Mouse (Mus musculus): ENCODE data around the gene Enpp7. TPM values are rescaled to one million over a fixed set of nuclear protein-coding genes. Genes with fewer than 3 reads are reported as not detected.
A peak's percentile ranks its signal among the peaks of the same experiment; 100 is the strongest.

Gene Enpp7
- polyA plus RNA-seq, 1 experiment from 2014 or later: not detected

DNA sequence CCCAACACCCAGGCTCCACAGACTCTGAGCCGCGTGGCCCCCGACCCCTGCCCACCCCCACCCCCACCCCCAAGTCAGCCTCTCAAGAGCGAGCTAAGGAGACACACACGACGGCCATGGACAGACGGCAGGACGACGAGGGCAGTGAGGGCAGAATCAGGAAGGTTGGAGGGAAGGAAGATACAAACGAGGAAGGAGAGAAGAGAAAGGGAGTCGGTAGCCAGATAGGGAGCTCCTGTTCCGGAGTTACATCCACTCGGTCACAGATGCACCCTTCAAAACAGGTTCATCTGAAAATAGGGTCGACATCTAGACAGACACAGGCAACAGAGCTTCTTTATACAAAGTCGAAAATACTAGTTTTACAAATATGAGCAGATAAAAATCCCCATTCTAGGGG lies 48.5 kb downstream of the Enpp7 start:
- Histone ChIP-seq H3K27ac (no peak overlapping the region), H3K36me3 (ENCODE audit: inconsistent target) (peaks cover 6% of the 10 kb centered on the region; the same call in 1 of the 2 replicates), H3K4me3 (ENCODE audit: inconsistent target) (no peak overlapping the region), H3K79me2 (ENCODE audit: inconsistent target) (no peaks in the 10 kb centered on the region)
- 6% methylated on average over 14 of the region's 15 CpGs for WGBS (ENCODE audit: missing documents)

- WGBS (ENCODE audit: missing documents): 43% methylated on average over 52 of the region's 57 CpGs
These were observed 49.2 kb downstream of the Enpp7 start for GRCm38 (mm10) chr11:119036934-119037779.

GRCm38 (mm10) chr11:119037780-119038401 lies 49.9 kb downstream of the Enpp7 start:
- H3K27ac ChIP-seq: no peak overlapping the region
- WGBS (ENCODE audit: missing documents): 92% methylated on average over 9 of the region's 18 CpGs
- H3K36me3 ChIP-seq (ENCODE audit: inconsistent target): peaks cover 6% of the 10 kb centered on the region; the same call in 1 of the 2 replicates
- no peaks in the 10 kb centered on the region for H3K79me2 ChIP-seq (ENCODE audit: inconsistent target)
- no peak overlapping the region for H3K4me3 ChIP-seq (ENCODE audit: inconsistent target)

More at GRCm38 (mm10) chr11:119036934-119037779, 49.2 kb downstream of the Enpp7 start:
- Histone ChIP-seq H3K36me3 (ENCODE audit: inconsistent target) (peaks cover 6% of the 10 kb centered on the region; the same call in 1 of the 2 replicates), H3K79me2 (ENCODE audit: inconsistent target) (no peaks in the 10 kb centered on the region), H3K27ac (no peak overlapping the region), H3K4me3 (ENCODE audit: inconsistent target) (no peak overlapping the region)

DNA sequence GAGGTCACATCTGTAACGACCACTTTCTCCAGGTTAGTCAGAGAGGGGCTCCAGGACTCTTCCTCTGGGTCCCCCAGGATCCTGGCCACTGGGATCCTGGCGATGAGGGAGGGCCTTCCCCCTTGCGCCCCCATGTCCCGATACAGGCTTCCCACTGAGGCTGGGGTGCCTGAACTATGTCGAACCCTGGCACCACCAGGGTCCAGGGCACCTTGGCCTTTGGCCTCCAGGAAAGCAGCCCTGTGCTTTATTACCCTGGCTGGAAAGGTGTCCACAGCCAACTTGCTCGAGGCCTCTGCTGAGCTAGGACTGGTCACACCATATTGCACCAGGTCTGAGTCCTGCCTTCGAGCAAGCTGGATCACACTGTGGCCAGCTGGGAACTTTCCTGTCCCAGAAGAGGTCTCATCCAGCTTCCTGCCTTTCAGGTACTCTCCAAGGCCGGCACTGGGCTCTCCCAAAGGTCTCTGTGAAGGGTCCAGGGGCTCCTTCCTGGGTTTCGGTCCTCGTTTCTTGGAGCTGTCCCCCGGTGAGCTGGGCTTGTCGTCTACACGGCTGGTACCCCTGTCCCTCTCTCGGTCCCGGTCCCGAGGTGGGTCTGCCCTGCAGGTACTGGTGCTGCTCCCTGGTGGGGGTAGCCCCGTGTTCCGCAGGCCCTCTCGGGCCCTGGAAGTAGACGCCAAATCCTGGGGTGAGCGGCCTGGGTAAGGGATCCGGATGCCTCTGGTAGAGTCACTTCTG lies 50.9 kb downstream of the Enpp7 start:
- WGBS (ENCODE audit: missing documents): 95% methylated on average over 21 of the region's 22 CpGs
- Histone ChIP-seq H3K36me3 (ENCODE audit: inconsistent target) (peaks cover 6% of the 10 kb centered on the region; the same call in 1 of the 2 replicates), H3K27ac (no peak overlapping the region), H3K79me2 (ENCODE audit: inconsistent target) (no peaks in the 10 kb centered on the region), H3K4me3 (ENCODE audit: inconsistent target) (no peak overlapping the region)

DNA sequence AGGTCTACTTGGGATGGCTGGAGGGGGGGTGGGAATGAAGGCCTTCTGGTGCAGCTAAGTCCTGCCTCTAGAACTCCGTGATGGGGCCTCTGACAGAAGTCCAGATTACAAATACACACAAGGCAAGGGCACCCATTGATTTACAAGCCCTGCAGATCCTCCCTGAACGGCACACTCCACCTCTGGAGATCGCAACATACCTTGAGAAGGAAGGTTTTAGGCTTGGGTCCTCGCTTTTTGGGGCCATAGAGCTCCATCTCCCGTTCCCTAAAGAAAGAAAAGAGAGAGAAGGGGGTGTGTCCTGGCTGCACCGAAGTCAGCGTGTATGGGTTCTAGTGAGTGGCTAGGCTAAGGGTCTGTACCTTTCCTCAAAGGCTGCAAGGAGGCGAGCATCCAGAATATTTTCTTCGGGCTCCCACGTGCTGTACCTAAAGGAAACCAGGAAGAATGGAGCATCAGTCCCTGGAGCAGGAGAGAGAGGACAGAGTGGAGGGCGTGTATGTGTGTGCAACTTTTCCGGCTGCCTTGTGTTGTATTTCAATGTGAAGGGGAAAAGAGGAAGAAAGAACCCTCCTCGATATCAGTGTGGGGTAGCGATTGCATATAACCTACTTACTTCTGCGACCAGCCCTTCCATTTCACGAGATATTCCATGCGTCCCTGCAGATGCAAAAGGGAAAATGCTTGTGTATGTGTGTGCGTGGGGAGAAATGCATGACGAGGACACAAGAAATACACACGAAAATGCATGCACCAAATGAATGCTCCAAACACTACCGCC lies 51.9 kb downstream of the Enpp7 start:
- peaks cover 6% of the 10 kb centered on the region; the same call in 1 of the 2 replicates for H3K36me3 ChIP-seq (ENCODE audit: inconsistent target)
- WGBS (ENCODE audit: missing documents): 19% methylated on average over 19 of the region's 21 CpGs
- peak overlapping the region; percentile 55 for H3K4me3 ChIP-seq (ENCODE audit: inconsistent target)
- no peak overlapping the region for H3K27ac ChIP-seq
- no peaks in the 10 kb centered on the region for H3K79me2 ChIP-seq (ENCODE audit: inconsistent target)

- WGBS (ENCODE audit: missing documents): 1% methylated on average over 56 of the region's 63 CpGs
- peaks cover 6% of the 10 kb centered on the region; the same call in 1 of the 2 replicates for H3K36me3 ChIP-seq (ENCODE audit: inconsistent target)
- H3K27ac ChIP-seq: no peak within 1 kb of the TSS
- H3K79me2 ChIP-seq (ENCODE audit: inconsistent target): no peaks in the 10 kb centered on the region
- H3K4me3 ChIP-seq (ENCODE audit: inconsistent target): peak within 1 kb of the TSS; percentile 55
These were observed 52.8 kb downstream of the Enpp7 start, which contains the start of gene Cbx8 for GRCm38 (mm10) chr11:119040600-119041324. Gene Cbx8, minus strand, starts transcription at chr11:119040969.

DNA sequence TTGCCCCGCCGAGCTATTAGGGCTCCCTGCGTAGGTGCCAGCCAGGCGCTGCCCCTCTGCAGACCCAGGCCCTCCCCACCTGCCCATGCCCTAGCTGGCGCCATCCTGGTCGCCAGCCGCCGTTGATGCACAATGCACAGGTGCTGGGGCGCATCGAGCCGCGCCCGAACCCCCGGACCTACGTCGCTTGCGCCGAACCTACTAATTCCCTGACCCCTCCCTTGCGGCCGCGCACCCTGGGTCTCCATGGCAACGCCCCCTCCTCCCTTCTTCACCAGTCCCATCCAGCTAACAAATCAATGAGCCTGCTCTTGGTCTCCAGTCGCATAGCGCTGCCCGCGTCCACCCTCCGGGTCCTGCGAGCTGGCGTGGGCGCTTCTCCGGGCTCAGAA lies 53.3 kb downstream of the Enpp7 start:
- H3K36me3 ChIP-seq (ENCODE audit: inconsistent target): peaks cover 6% of the 10 kb centered on the region; the same call in 1 of the 2 replicates
- H3K4me3 ChIP-seq (ENCODE audit: inconsistent target): no peak overlapping the region; the same call in 1 of the 2 replicates
- H3K27ac ChIP-seq: no peak overlapping the region
- WGBS (ENCODE audit: missing documents): under 1% methylated on average over 31 of the region's 31 CpGs
- no peaks in the 10 kb centered on the region for H3K79me2 ChIP-seq (ENCODE audit: inconsistent target)

DNA sequence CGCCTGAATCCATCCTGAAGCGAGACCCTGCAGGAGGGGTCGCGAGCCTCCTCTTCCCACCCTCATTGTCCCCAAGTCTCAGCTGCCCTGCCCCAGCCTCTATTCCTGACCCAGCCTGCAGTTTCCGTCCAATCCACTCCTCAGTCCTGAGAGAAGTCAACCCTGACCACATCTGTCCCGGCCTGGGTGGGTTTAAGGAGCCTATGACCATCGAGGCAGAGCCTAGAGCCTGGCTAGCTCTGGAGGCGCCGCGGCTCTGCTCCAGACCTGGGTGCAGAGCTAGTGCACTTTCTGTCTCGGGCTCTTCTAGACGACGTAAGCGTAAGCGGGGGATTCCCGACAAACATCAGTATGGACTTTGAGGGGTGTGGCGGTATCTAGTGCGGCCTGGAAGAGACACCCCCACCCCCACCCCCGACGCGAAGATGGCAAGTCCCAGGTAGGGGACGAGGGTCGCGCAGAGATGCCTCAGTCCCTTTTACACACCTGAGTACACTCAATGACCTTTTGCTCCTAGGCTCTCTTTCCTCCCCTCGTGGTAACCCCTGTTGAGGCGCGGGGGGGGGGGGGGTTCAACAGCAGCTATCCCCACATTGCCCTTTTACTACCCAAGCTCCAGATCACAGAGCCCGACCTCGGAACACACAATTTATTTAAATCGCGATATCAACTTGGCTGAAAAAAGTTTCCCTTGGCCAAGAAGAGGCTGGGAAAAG lies 53.9 kb downstream of the Enpp7 start:
- Histone ChIP-seq H3K79me2 (ENCODE audit: inconsistent target) (no peaks in the 10 kb centered on the region), H3K36me3 (ENCODE audit: inconsistent target) (peaks cover 6% of the 10 kb centered on the region; the same call in 1 of the 2 replicates), H3K4me3 (ENCODE audit: inconsistent target) (no peak overlapping the region), H3K27ac (no peak overlapping the region)
- WGBS (ENCODE audit: missing documents): 5% methylated on average over 27 of the region's 31 CpGs

Other genes starting within 250 kb of the Enpp7 start
- gene Rbfox3, start 76.6 kb upstream of the Enpp7 start, polyA plus RNA-seq (2018): not detected in 3 replicates
- 1.3 to 1.8 TPM (median 1.5 TPM) in 3 replicates for gene Cbx2, start 34.8 kb downstream of the Enpp7 start, polyA plus RNA-seq (2018)
- gene Cbx8, start 52.8 kb downstream of the Enpp7 start, polyA plus RNA-seq (2018): 3.4 to 4.0 TPM (median 3.6 TPM) in 3 replicates
- gene Cbx4, start 98.0 kb downstream of the Enpp7 start, polyA plus RNA-seq (2018): 7.4 to 14.3 TPM (median 12.7 TPM) in 3 replicates
- gene Tbc1d16, start 240.3 kb downstream of the Enpp7 start, polyA plus RNA-seq (2018): 3.2 to 6.5 TPM (median 4.1 TPM) in 3 replicates
- 0.67 to 1.2 TPM (median 0.70 TPM) in 3 replicates for gene Ccdc40, start 240.4 kb downstream of the Enpp7 start, polyA plus RNA-seq (2018)